ENCODE assay signal across 13 mouse cellular contexts in genomic region chr16:10559991-10560390, GRCm38 (mm10). TPM values are rescaled to one million over a fixed set of nuclear protein-coding genes. Genes with fewer than 3 reads are reported as not detected.
DNase-seq lines count a peak whose midpoint lies in the region.
"Had no signal": no experiment of that assay in that cellular context is flagged by ENCODE, and none has a peak within 500 bp of the region (broad histone marks: within the 10 kb centered on the region; RNA-seq: fewer than 3 reads in every experiment).

No protein-coding gene starts in this region.

- DNase-seq in adrenal gland, adult (ENCODE audit: inconsistent age in 2 of 2, low spot score in 1 of 2): peak; percentile 61 to 87
- DNase-seq in adrenal gland, adult 8-10 months: no peak
- DNase-seq in heart, adult 11 months: peak; percentile 87
- DNase-seq in heart, postnatal 25 days (ENCODE audit: low spot score): no peak
- DNase-seq in right cerebral cortex, adult 18-20 months: peak; percentile 59
- DNase-seq in right cerebral cortex, postnatal 25 days: no peak
- no peak for DNase-seq in ovary, postnatal 10 days (ENCODE audit: low spot score)
- DNase-seq: adrenal gland, postnatal 10 days; cerebellum, adult 18-20 months; cerebellum, adult 9-11 months; cerebellum, postnatal 36 days; gastrocnemius, postnatal 25 days; heart, postnatal 36 days had no signal

- intact Hi-C loops in heart, postnatal 25 days (cut with DNase I): no loop called here

RNA-seq across cellular contexts. Expression of gene Clec16a, which starts 14.9 kb away (rescaled TPM):
- 10 to 100 TPM; 37.2 to 55.9 (median 51.3) TPM for total RNA-seq in adrenal gland, adult 8-10 months (2022)
- 10 to 100 TPM; 55.1 to 56.0 TPM for total RNA-seq in heart, postnatal 25 days (2021)

RNA-seq across cellular contexts. Expression of gene Dexi, which starts 17.1 kb away (rescaled TPM):
- 10 to 100 TPM; 21.3 to 29.9 (median 25.9) TPM for total RNA-seq in adrenal gland, adult 8-10 months (2022)
- 10 to 100 TPM; 34.6 to 37.4 TPM for total RNA-seq in heart, postnatal 25 days (2021)

Comparison
In these comparisons a context has a peak if more than half of its experiments do, and no peak if none do; other contexts are left out.
1. DNase-seq: peak in adrenal gland, adult (2 of 2), heart, adult 11 months (single experiment) and right cerebral cortex, adult 18-20 months (single experiment); none in adrenal gland, adult 8-10 months (single experiment), heart, postnatal 25 days (single experiment), right cerebral cortex, postnatal 25 days (single experiment) and ovary, postnatal 10 days (single experiment).